Comparison of ENCODE assay signal across 28 mouse cellular contexts in genomic region chr16:58756191-58756590, GRCm38 (mm10). TPM values are rescaled to one million over a fixed set of nuclear protein-coding genes. Genes with fewer than 3 reads are reported as not detected.
"Had no signal": no experiment of that assay in that cellular context is flagged by ENCODE, and none has a peak within 500 bp of the region (broad histone marks: within the 10 kb centered on the region; RNA-seq: fewer than 3 reads in every experiment).

No protein-coding gene starts in this region.

- H3K27ac ChIP-seq: kidney, embryonic 15.5 days; layer of hippocampus, adult 2 months; liver, embryonic 12.5 days; liver, embryonic 15.5 days; lung, embryonic 15.5 days; midbrain, embryonic 12.5 days; midbrain, embryonic 15.5 days; neural tube, embryonic 13.5 days; stomach, embryonic 15.5 days had no signal

- H3K4me2 ChIP-seq: kidney, embryonic 15.5 days; liver, embryonic 12.5 days; liver, embryonic 15.5 days; lung, embryonic 15.5 days; midbrain, embryonic 12.5 days; midbrain, embryonic 15.5 days; neural tube, embryonic 13.5 days; stomach, embryonic 15.5 days had no signal

- H3K27me3 ChIP-seq: kidney, embryonic 15.5 days; liver, embryonic 12.5 days; liver, embryonic 15.5 days; lung, embryonic 15.5 days; midbrain, embryonic 12.5 days; midbrain, embryonic 15.5 days; neural tube, embryonic 13.5 days; stomach, embryonic 15.5 days had no signal

- H3K4me3 ChIP-seq: kidney, embryonic 15.5 days; layer of hippocampus, adult 2 months; liver, embryonic 12.5 days; liver, embryonic 15.5 days; lung, embryonic 15.5 days; midbrain, embryonic 12.5 days; midbrain, embryonic 15.5 days; neural tube, embryonic 13.5 days; stomach, embryonic 15.5 days had no signal

- ATAC-seq: intestine, postnatal 0 days; liver, embryonic 12.5 days; midbrain, embryonic 15.5 days had no signal

- H3K4me1 ChIP-seq: kidney, embryonic 15.5 days; liver, embryonic 12.5 days; liver, embryonic 15.5 days; lung, embryonic 15.5 days; midbrain, embryonic 12.5 days; midbrain, embryonic 15.5 days; neural tube, embryonic 13.5 days; stomach, embryonic 15.5 days had no signal

- H3K9ac ChIP-seq: kidney, embryonic 15.5 days; liver, embryonic 12.5 days; liver, embryonic 15.5 days; lung, embryonic 15.5 days; midbrain, embryonic 12.5 days; midbrain, embryonic 15.5 days; neural tube, embryonic 13.5 days; stomach, embryonic 15.5 days had no signal

- H3K36me3 ChIP-seq: kidney, embryonic 15.5 days; liver, embryonic 12.5 days; liver, embryonic 15.5 days; lung, embryonic 15.5 days; midbrain, embryonic 12.5 days; midbrain, embryonic 15.5 days; neural tube, embryonic 13.5 days; stomach, embryonic 15.5 days had no signal

- H3K9me3 ChIP-seq: kidney, embryonic 15.5 days; liver, embryonic 12.5 days; liver, embryonic 15.5 days; lung, embryonic 15.5 days; midbrain, embryonic 12.5 days; midbrain, embryonic 15.5 days; neural tube, embryonic 13.5 days; stomach, embryonic 15.5 days had no signal

- DNase-seq: kidney, adult 2 months; kidney, postnatal 10 days; kidney, postnatal 36 days; layer of hippocampus, adult 9-11 months; liver; lung, adult 18-20 months; lung, postnatal 10 days; lung, postnatal 36 days; retina, postnatal 1 day; right cerebral cortex, postnatal 25 days; spleen, adult 18-20 months; thymus, postnatal 25 days had no signal

RNA-seq across cellular contexts. Expression of gene Olfr172, which starts 6.8 kb away (rescaled TPM):
- total RNA-seq: layer of hippocampus, adult 2 months; layer of hippocampus, postnatal 25 days; left cerebral cortex, adult 18-20 months; left cerebral cortex, postnatal 10 days; left cerebral cortex, postnatal 36 days; neutrophil, adult 5-6 weeks had no signal
- polyA plus RNA-seq: intestine, postnatal 0 days; kidney, adult 2 months; kidney, embryonic 15.5 days; liver, embryonic 12.5 days; liver, embryonic 15.5 days; lung, embryonic 15.5 days; midbrain, embryonic 12.5 days; midbrain, embryonic 15.5 days; neural tube, embryonic 13.5 days; stomach, embryonic 15.5 days; thymus, postnatal 0 days had no signal

RNA-seq across cellular contexts. Expression of gene Gpr15, which starts 37.3 kb away (rescaled TPM):
- total RNA-seq: layer of hippocampus, adult 2 months; layer of hippocampus, postnatal 25 days; left cerebral cortex, adult 18-20 months; left cerebral cortex, postnatal 10 days; left cerebral cortex, postnatal 36 days had no signal
- polyA plus RNA-seq: kidney, embryonic 15.5 days; liver, embryonic 12.5 days; neural tube, embryonic 13.5 days had no signal

RNA-seq across cellular contexts. Expression of gene Olfr173, which starts 43.9 kb away (rescaled TPM):
- total RNA-seq: layer of hippocampus, adult 2 months; layer of hippocampus, postnatal 25 days; left cerebral cortex, adult 18-20 months; left cerebral cortex, postnatal 10 days; left cerebral cortex, postnatal 36 days; neutrophil, adult 5-6 weeks had no signal
- polyA plus RNA-seq: intestine, postnatal 0 days; kidney, adult 2 months; kidney, embryonic 15.5 days; liver, embryonic 12.5 days; liver, embryonic 15.5 days; lung, embryonic 15.5 days; midbrain, embryonic 12.5 days; midbrain, embryonic 15.5 days; neural tube, embryonic 13.5 days; stomach, embryonic 15.5 days; thymus, postnatal 0 days had no signal
